Mouse (Mus musculus): ENCODE data around the gene Filip1l.

DNA sequence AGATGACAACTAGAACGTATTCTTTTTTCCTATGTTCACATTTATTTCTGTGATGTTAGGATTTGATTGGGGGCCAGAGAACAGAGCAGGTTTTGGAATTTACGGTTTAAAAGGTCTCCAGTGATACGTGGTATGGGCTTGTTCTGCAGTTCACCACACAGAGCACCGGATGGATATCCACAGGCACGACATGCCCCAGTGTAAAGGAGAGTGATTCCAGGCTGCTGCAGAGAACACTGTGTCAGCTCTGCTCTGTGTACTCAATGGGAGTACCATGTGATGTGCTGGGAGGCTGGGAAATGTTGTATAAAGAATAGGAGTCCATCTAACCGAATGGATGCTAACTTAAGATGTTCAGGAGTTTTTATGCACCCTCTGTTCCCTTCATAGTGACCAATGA lies 1.0 kb downstream of the Filip1l start:
- no peak for TF ChIP-seq CTCF (IDR thresholded peaks at IDR 0.05; ENCODE audit: extremely low read depth, insufficient read length, insufficient replicate concordance, low read depth, low read length)
- no peak for TF ChIP-seq POLR2A (IDR thresholded peaks at IDR 0.05; ENCODE audit: low read depth, low read length)
